Mouse (Mus musculus) hindbrain, embryonic 16.5 days (tissue): Measurements from ENCODE around the gene Sptlc2. TPM values are rescaled to one million over a fixed set of nuclear protein-coding genes. Genes with fewer than 3 reads are reported as not detected.

Experiments used
- ATAC-seq: fragments of 200-750 bp; cut with Nextera tagmentation; 2 replicates; pipeline ENCODE4 v1.8.0; 2017; ENCODE audit warnings: moderate TSS enrichment, moderate library complexity
- H3K27ac ChIP-seq: fragments of 300-500 bp; sonication (generic); 2 replicates; pipeline ENCODE4 v1.5.1; 2014; ENCODE audit warnings: low read depth, mild to moderate bottlenecking, control low read depth, low read length, moderate library complexity
- H3K27me3 ChIP-seq: fragments of 300-500 bp; sonication (generic); replicated peaks from 2 replicates; pipeline ENCODE4 v1.6.1; 2014; ENCODE audit warnings: low read length; ENCODE audit not compliant: control insufficient read depth, insufficient read depth
- H3K36me3 ChIP-seq: fragments of 300-500 bp; sonication (generic); 2 replicates; pipeline ENCODE4 v1.6.1; 2014; ENCODE audit warnings: mild to moderate bottlenecking, low read length, moderate library complexity, mixed read lengths; ENCODE audit not compliant: control insufficient read depth, insufficient read depth
- H3K4me1 ChIP-seq: fragments of 300-500 bp; sonication (generic); 2 replicates; pipeline ENCODE4 v1.6.1; 2014; ENCODE audit warnings: low read depth, low read length; ENCODE audit not compliant: control insufficient read depth, insufficient read depth
- H3K4me2 ChIP-seq: fragments of 300-500 bp; sonication (generic); 2 replicates; pipeline ENCODE4 v1.6.1; 2014; ENCODE audit warnings: mild to moderate bottlenecking, low read length, control low read depth, moderate library complexity
- H3K4me3 ChIP-seq: fragments of 300-500 bp; sonication (generic); 2 replicates; pipeline ENCODE4 v1.5.1; 2014; ENCODE audit warnings: mild to moderate bottlenecking, low read length, control low read depth, moderate library complexity
- H3K9ac ChIP-seq: fragments of 300-500 bp; sonication (generic); 2 replicates; pipeline ENCODE4 v1.6.1; 2014; ENCODE audit warnings: low read depth, mild to moderate bottlenecking, control low read depth, low read length, moderate library complexity
- H3K9me3 ChIP-seq: fragments of 300-500 bp; sonication (generic); 2 replicates; pipeline ENCODE4 v1.6.1; 2014; ENCODE audit warnings: mild to moderate bottlenecking, low read length, moderate library complexity; ENCODE audit not compliant: control insufficient read depth
- WGBS: fragments of 180-500 bp; shearing (Covaris S2); extraction: QIAGEN DNeasy Blood & Tissue Kit; methylation state at CpG from one replicate; pipeline ENCODE4 v1.1.7; 2014; 5-methylcytosine and 5-hydroxymethylcytosine counted together
- polyA plus RNA-seq: library from polyadenylated mRNA; unstranded; fragments of >200 nt; fragmentation: Nextera tagmentation; extraction: Ambion mirVana; gene quantifications from 2 replicates; pipeline ENCODE4 v1.2.1, GENCODE M21; 2015

Gene Sptlc2
- polyA plus RNA-seq, 1 experiment from 2014 or later: 68.5 TPM

DNA sequence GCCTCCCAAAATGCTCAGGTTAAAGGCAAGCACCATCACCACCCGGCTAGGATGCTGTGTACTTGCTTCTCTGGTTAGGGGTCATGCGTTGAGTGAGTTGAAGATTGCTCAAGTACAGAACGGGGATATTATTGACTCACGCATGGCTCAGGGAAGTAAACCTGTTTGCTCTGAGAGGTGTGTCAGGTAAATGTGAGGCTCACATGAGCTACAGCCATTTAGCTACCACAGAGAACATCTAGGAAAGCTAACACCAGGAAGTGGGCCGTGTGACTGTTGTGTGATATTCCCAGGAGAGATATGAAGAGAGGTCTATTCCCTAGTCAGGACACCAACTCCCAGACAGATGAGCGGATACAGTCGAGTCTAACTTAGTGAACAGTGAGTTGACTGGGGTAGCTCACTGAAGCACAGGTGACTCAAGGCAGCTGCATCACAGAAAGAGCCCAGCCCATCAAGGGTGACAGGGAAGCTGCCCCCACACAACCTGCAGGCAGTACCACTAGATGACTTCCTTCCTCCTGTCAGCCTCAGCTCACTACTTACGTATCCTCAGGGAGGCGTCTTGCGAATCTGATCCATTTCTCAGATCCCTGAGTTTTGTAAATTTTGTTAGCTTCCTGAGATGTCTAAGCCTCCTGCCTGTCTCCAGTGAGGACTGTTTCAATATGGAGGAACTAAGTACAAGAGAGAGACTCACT lies 11.1 kb upstream of the Sptlc2 start:
- H3K4me3 ChIP-seq: no peak overlapping the region
- H3K9me3 ChIP-seq: no peaks in the 10 kb centered on the region
- no peak overlapping the region for H3K27ac ChIP-seq
- no peak overlapping the region for H3K4me2 ChIP-seq
- H3K4me1 ChIP-seq: no peaks in the 10 kb centered on the region
- H3K36me3 ChIP-seq: no peaks in the 10 kb centered on the region
- ATAC-seq: no peak
- no peak overlapping the region for H3K9ac ChIP-seq
- H3K27me3 ChIP-seq: no peaks in the 10 kb centered on the region
- WGBS: 90% methylated on average over 10 of the region's 10 CpGs

DNA sequence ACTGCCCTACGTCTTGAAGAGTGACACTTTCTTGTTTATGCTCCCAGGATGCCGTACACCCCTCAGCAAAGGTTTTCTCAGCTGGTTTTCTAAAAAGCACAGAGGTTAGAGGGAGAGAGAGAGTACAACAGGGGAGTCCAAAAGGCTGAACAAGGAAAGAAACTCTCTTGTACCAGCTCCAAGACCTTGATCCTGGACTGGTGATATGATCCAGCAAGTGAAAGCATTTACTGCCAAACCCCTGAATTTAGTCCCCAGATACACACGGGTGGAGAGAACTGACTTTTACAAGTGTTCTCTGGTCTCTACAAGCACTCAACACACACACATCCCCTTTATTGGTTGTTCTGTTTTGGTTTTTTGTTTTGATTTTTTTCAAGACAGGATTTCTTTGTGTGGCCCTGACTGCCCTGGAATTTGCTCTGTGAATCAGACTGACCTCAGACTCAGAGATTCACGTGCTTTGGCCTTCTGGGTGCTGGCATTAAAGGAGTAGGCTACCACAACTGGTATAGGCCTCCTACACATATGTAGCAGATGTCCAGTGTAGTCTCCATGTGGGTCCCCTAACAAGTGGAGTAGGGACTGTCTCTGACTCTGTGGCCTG lies 9.8 kb upstream of the Sptlc2 start:
- no peaks in the 10 kb centered on the region for H3K4me1 ChIP-seq
- H3K36me3 ChIP-seq: no peaks in the 10 kb centered on the region
- no peaks in the 10 kb centered on the region for H3K27me3 ChIP-seq
- H3K9me3 ChIP-seq: no peaks in the 10 kb centered on the region
- no peak overlapping the region for H3K27ac ChIP-seq
- WGBS: 70% methylated on average over 4 of the region's 4 CpGs
- H3K4me2 ChIP-seq: no peak overlapping the region
- H3K4me3 ChIP-seq: no peak overlapping the region
- no peak overlapping the region for H3K9ac ChIP-seq
- ATAC-seq: no peak

DNA sequence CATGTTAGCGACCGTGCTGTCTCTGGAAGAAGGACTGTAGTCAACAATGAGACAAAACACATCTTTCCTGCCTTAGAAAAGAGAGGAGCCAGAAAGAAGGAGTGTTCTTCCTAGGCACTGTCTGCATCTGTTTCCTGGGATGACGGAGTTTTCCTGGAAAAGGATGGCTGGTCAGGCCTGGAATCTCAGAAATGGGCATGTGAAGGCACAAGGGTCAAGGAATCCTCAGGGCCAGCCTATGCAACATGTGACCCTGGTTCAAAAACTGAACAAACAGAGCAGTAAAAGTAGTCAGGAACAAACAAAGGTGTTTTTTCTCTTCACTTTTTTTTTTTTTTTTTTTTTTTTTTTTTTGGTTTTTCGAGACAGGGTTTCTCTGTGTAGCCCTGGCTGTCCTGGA lies 9.0 kb upstream of the Sptlc2 start:
- Histone ChIP-seq H3K27me3 (no peaks in the 10 kb centered on the region), H3K4me1 (no peaks in the 10 kb centered on the region), H3K4me2 (no peak overlapping the region), H3K36me3 (no peaks in the 10 kb centered on the region), H3K27ac (no peak overlapping the region), H3K9ac (no peak overlapping the region), H3K9me3 (no peaks in the 10 kb centered on the region), H3K4me3 (no peak overlapping the region)
- 85% methylated on average over 4 of the region's 4 CpGs for WGBS
- no peak for ATAC-seq

DNA sequence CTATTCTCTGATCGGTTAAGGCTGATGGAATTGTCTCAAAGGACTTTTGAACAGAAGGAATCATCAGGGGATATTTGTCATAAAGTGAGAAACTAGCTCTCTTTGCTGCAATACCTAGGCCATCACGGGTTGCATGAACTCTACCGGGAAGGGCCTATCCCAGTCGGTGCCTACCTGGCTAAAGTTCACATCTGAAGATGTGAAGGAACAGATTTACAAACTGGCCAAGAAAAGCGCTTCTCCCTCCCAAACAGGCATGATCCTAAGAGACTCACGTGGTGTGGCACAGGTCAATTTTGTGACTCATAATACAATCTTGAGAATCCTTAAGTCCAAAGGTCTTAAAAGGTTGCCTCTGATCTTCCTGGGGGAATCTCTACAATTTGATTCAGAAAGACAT lies 6.2 kb upstream of the Sptlc2 start:
- H3K27me3 ChIP-seq: no peaks in the 10 kb centered on the region
- no peaks in the 10 kb centered on the region for H3K4me1 ChIP-seq
- no peak overlapping the region for H3K4me3 ChIP-seq
- H3K4me2 ChIP-seq: no peak overlapping the region
- ATAC-seq: no peak
- 88% methylated on average over 6 of the region's 6 CpGs for WGBS
- H3K27ac ChIP-seq: no peak overlapping the region
- no peaks in the 10 kb centered on the region for H3K36me3 ChIP-seq
- no peaks in the 10 kb centered on the region for H3K9me3 ChIP-seq
- no peak overlapping the region for H3K9ac ChIP-seq

DNA sequence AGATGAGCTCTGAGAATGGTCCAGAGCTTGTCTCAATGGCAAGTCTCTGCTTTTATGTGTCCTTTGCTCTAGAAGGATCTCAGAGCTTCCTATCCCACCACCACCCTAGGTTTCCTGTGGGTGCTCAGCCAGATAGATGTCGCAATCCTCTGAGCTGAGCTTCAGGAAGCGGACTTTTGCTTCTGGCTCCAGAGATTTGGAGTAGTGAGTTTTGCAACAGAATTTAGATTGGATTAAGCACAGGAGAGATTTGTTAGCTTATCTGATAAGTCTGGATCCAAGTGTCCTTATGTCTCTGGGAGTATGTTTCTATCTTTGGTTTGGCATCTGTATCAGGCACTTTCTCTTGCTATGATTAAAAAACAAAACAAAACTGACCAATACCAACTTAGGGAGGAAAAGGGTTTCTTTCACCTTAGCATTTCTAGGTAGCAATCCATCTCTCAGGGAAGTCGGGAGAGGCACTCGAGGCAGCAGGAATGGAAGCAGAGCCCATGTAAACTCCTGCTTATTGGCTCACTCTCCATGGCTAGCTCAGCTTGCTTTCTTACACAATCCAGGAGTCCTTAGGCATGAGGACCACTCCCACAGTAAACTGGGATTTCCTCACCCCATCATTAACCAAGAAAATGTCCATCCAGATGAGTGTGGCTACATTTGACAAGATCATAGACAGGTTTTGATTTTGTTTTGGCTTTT lies 5.4 kb upstream of the Sptlc2 start:
- H3K4me2 ChIP-seq: no peak overlapping the region
- no peaks in the 10 kb centered on the region for H3K9me3 ChIP-seq
- H3K27me3 ChIP-seq: no peaks in the 10 kb centered on the region
- 83% methylated on average over 4 of the region's 4 CpGs for WGBS
- no peak for ATAC-seq
- H3K27ac ChIP-seq: no peak overlapping the region
- H3K4me3 ChIP-seq: no peak overlapping the region
- no peaks in the 10 kb centered on the region for H3K36me3 ChIP-seq
- H3K4me1 ChIP-seq: 0 out of 2 replicates have a peak, but pooled peaks cover 2% of the 10 kb centered on the region
- no peak overlapping the region for H3K9ac ChIP-seq

DNA sequence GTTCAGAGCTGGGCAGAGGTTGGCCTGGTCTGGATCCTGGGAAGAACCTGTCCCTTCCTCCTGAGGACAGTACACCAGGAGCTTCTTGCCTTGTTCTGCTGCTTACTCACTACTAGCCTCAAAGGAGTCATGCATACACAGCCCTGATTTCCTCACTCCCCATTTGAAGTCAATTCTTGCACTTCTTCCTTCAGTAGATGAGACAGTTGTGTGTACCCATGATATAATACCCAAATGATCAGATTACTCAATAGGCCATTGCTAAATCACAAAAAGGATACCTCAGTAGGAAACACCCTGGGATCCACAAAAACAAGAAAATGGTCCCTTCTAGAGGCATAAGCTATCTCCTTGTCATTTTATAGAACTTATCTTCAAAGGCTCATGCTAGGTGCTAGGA lies 3.2 kb upstream of the Sptlc2 start:
- ATAC-seq: no peak

DNA sequence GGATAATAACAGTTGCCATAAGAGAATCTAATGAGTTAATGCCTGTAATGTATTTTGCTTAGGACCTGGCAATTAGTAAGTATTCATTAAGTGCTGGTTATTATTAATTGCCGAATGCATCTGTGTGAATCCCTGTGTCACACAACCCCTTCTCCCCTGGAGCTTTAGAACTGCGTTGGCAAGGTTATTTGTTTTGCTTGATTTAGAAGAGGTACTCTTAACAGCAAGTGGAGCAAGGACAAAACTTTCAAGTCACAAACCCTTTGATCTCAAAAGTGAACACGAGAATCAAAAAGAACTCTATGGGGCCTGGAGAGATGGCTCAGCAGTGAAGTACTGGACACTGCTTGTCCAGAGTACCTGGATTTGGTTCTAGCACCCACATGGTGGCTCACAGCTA lies 1.1 kb upstream of the Sptlc2 start:
- Histone ChIP-seq H3K27me3 (no peaks in the 10 kb centered on the region), H3K9me3 (no peaks in the 10 kb centered on the region), H3K4me3 (no peak overlapping the region), H3K4me2 (peak overlapping the region; percentile 73), H3K36me3 (no peaks in the 10 kb centered on the region), H3K4me1 (peaks cover 15% of the 10 kb centered on the region), H3K9ac (no peak overlapping the region), H3K27ac (no peak overlapping the region)
- WGBS: 69% methylated on average over 3 of the region's 3 CpGs
- no peak for ATAC-seq

More for the DNA sequence above, 3.2 kb upstream of the Sptlc2 start:
- H3K9me3 ChIP-seq: no peaks in the 10 kb centered on the region
- H3K4me3 ChIP-seq: no peak overlapping the region
- H3K27ac ChIP-seq: no peak overlapping the region
- peaks cover 11% of the 10 kb centered on the region for H3K4me1 ChIP-seq
- no peak overlapping the region for H3K4me2 ChIP-seq
- no peaks in the 10 kb centered on the region for H3K27me3 ChIP-seq
- H3K36me3 ChIP-seq: no peaks in the 10 kb centered on the region
- H3K9ac ChIP-seq: no peak overlapping the region

DNA sequence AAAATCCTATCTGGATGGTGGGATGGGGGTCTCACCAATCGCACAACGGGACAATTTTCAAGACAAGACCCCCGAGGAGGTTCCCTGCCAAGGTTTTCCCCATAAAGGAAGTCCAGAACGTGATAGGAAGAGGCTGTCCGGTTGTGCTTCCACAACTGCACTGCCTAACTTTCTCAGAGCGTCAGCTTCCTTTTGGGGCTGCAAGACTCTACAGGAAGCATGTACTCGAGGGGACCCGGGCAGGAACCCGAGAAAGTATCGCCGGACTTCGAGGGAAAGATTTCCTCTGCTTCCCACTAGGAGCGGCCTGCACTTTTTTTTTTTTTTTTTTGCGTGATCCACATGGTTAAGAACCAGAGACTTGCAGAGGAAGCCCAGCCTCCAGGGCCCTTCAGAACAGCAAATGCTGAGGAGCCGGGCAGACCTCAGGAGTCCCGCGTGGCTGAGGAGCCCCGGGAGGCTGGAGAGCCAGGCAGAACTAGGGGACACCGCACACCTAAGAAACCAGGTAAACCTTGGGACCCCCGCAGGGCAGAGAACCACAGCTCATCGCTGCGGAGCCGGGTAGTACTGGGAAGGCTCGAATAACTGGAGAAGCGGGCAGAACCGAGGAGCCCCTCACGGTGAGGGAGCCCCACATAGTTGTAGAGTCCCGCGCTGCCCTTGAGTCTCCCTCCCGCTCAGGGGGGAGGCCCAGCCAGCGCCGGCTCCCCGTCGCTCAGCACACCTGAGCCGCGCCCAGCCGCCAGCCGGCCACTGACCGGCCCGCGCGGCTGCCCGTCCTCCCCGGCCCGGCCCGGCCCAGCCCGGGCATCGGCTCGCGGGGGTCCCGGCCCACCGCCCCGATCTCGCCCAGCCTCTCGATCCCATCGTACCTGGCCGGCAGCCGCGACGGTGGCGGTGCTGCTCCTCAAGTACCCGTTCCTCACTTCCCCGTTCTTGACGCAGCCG lies 709 bp downstream of the Sptlc2 start:
- no peaks in the 10 kb centered on the region for H3K27me3 ChIP-seq
- H3K9ac ChIP-seq: peak overlapping the region; percentile 94
- peak overlapping the region; percentile 100 for H3K4me3 ChIP-seq
- 1% methylated on average over 36 of the region's 65 CpGs for WGBS
- no peaks in the 10 kb centered on the region for H3K9me3 ChIP-seq
- peak overlapping the region; percentile 95 for H3K4me2 ChIP-seq
- peak overlapping the region; percentile 85 for H3K27ac ChIP-seq
- H3K36me3 ChIP-seq: no peaks in the 10 kb centered on the region
- ATAC-seq: peak; percentile 3
- H3K4me1 ChIP-seq: peaks cover 15% of the 10 kb centered on the region
